Mouse (Mus musculus): ENCODE measurements around the gene Tnip2.

The Tnip2 gene

DNA sequence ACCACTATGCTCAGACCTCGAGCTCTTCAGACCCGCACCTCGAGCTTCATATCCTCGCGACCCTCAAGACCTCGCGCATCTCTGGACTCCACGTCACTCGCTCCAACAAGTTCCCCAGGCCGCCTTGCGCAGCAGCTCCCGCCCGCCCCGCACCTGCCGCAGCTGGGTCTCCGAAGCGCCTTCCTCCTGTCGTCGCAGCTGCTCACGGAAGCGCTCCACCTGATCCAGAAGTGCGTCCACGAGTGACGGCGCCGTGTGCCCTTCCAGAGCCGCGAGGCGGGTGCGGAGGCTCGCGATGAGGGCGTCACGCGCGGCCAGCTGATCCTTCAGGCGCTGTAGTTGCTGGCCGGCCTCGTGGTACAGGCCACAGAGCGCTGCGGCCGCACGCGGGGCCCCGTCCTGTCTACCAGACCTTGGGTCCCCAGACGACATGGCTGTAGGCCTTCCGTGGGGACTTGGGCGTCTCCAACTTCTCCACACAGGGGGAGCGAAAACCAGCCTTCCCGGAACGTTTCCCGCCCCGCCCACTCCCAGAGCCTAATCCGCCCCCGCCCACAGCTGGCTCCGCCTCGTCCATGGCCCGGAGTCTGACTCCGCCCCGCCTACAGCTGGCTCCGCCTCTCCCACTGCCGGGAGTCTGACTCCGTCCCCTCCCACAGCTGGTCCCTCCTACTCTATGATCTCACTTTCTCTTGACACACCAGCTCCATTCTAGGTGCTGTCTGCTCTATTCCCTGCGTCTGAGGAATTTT, at the start of gene Tnip2:
Gene Tnip2 (minus strand): TSS at position 526 of the 752 bp plus-strand sequence.
- in situ Hi-C loops (cut with MboI), result loop anchor here (10.0 kb wide), 1 partner anchor 121 kb away; the partner anchor contains the start of gene Mfsd10

DNA sequence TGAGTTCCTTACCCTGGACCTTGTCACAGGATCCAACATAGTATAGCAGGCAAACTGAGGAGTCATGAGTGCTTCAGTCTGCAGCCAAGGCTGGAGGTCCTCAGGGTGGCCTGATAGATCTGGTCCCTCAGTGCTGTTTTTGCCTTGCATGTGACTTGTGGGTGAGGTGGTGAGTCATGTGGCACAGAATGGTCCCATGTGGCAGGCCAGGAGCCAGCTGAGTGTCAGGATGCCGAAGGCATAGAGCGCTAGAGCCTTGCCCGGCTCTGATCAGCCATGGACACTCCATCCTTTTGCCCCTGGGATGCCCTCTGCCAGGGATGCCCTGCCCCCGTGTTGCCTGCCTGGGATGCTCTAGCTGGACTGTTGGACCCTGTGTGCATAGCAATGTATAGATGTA, 38.0 kb upstream of the Tnip2 start:
- in situ Hi-C loops (cut with MboI), result no loop called here

DNA sequence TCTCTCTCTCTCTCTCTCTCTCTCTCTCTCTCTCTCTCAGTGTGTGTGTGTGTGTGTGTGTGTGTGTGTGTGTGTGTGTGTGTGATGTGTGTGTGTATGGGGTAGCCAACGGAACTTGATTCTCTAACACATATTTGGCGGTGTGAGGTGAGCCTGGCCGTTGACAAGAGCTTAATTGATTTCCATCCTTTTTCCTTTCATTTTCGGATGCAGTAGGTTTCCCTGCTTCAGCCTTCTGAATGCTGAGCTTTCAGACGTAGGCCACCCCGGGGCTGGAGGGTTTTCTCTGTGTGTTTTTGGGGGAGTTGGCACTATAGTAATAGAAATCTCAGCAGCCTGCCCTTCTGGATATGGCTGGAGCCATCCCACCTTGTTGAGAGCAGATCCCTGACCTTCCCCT, 36.5 kb upstream of the Tnip2 start:
- in situ Hi-C loops (cut with MboI), result no loop called here

GRCm38 (mm10) chr5:34549483-34550221, 35.9 kb upstream of the Tnip2 start:
- in situ Hi-C loops (cut with MboI), result no loop called here

DNA sequence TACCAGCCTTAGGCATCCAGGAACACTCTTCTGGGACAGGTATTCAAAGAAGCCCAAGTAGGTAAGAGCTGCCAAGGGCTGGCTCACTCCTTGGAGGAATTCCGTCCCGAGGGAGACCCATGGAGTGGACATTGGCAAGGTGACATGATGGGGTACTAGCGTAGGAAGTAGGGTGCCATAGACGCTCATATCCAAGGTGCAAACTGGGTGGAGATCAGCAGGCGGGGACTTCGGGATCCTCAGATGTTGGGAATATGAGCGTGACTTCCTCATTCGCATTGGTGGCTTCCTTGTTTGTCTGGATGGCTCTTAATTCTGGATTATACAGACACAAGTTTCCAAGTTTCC, 35.3 kb upstream of the Tnip2 start:
- in situ Hi-C loops (cut with MboI), result no loop called here

- in situ Hi-C loops (cut with MboI), result no loop called here
These were observed 33.6 kb upstream of the Tnip2 start for GRCm38 (mm10) chr5:34547410-34547809.

- in situ Hi-C loops (cut with MboI), result no loop called here
These were observed 29.3 kb upstream of the Tnip2 start for GRCm38 (mm10) chr5:34543114-34543513.

GRCm38 (mm10) chr5:34542166-34542565, 28.4 kb upstream of the Tnip2 start:
- in situ Hi-C loops (cut with MboI), result no loop called here

DNA sequence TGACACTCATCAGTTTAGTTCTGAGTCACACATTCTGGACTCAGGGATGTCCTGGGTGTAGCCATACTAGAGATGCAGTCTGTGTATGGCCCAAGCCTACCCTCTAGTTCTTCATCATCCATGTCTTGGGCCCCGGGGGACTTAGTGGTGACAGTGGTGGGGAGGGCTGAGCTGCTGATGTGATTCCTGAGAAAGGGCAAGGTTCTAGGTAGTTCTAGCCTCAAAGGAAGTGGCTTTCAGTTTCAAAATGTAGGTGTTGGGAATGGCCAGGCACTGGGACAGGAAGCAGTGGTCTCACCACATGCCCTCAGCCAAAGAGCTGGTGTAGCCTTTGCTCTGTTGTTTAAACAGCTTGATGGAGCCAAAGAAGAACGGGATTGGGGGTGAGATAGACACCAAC, 25.3 kb upstream of the Tnip2 start:
- in situ Hi-C loops (cut with MboI), result no loop called here

DNA sequence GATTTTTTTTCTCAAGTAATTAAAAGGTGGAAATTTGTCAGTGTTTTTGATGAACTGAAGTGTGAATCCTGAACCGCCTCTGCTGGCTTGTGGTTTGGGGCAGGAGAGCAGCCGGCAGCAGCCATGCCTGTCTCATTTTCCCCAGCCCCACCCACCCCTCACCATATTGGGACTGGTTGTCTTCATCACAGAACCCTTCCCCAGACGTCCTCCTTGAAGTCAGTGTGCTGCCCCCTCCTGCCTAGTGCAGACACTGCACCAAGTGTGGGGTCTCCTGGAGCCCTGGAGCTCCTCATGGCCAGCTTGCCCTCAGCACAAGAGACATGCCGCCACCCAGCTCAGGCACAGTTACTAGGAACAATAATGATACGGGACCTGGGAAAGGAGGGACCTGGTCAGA, 24.7 kb upstream of the Tnip2 start:
- in situ Hi-C loops (cut with MboI), result no loop called here

GRCm38 (mm10) chr5:34538079-34538478, 24.3 kb upstream of the Tnip2 start:
- in situ Hi-C loops (cut with MboI), result no loop called here

DNA sequence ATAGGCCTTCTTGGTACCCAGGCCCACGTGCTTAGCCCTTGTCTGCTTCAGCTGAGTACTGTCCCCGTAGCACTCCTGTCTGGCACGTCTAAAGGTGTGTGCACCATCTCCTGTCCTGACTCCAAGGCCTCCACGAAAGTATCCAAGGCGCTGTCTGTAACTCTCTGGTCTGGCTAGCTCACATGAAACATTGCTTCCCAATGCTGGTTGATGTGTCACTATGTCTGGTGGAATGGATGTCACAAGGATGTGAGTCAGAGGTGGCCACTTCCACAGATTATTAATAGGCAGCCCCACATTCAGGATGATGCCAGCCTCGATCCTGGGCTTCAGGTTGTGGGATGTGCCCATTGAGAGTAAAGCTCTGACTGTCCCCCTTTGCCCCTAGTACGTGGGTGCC, 22.0 kb upstream of the Tnip2 start:
- in situ Hi-C loops (cut with MboI), result no loop called here

DNA sequence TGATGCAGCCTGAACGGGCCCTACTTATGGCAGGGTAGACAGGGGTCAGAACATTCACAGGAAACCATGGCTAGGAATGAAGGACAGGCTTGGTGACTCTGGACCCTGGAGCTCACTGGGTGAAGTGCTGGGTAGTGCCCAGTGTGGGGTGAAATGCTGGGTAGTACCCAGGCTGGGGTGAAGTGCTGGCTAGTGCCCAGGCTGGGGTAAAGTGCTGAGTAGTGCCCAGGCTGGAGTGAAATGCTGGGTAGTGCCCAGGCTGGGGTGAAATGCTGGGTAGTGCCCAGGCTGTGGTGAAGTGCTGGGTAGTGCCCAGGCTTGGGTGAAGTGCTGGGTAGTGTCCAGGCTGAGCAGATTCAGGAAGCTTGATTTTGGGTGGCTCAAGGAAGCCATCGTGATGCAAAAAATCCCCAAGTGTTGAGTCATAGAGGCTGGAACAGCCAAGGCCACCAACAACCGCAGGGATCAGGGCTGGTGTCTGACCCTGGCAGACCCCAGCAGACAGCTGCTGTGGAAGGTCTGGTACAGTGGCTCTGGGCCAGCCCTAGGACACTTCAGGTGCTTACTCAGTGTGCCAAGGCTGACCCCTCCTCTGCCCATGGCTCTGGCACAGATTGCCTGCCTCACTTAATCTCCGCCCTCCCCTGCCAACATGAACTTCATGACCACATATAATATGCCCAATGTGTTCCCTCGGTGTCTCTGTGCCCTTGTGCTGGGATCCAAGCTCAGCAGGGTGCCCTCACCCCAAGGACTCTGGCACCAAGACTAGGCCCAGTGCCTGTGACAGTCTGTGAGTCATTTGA, 21.2 kb upstream of the Tnip2 start:
- in situ Hi-C loops (cut with MboI), result no loop called here

DNA sequence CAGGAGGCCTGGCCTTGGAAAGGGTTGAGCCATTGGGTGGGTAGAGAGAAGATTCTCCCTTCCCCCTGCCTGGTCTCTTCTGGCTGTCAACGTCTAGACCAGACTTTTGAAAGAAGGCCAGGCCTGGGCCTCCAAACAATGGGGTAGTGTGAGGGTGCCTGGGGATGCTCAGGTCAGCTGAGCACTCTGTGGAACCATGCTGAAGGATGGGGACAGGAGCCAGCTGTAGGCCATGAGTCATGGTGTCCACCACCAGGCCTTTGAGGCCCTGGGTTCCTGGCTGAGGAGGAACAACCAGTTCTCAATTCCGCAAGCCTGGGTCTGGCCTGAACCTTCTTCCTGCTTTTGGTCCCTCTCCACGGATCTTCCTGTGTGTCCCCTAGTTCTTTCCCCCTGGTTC, 20.0 kb upstream of the Tnip2 start:
- in situ Hi-C loops (cut with MboI), result no loop called here

DNA sequence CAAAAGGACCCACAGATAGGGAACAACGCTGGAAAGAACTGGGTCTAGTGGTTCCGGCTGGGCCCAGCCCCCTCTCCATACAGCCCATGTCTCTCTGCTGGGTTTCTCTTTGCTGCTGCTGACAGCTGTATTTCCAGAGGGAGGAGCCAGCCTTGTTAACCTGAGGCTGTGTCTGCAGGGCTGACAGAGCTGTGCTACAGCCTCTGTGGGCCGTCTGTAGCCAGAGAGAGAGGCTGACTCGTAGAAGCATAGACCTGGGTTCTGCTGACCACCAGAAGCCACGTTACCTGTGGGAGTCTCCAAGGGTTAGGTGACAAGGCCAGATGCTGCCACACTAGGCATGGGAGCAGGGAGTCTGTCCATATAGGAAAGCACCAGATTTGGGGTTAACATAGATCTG, 19.3 kb upstream of the Tnip2 start:
- in situ Hi-C loops (cut with MboI), result no loop called here

DNA sequence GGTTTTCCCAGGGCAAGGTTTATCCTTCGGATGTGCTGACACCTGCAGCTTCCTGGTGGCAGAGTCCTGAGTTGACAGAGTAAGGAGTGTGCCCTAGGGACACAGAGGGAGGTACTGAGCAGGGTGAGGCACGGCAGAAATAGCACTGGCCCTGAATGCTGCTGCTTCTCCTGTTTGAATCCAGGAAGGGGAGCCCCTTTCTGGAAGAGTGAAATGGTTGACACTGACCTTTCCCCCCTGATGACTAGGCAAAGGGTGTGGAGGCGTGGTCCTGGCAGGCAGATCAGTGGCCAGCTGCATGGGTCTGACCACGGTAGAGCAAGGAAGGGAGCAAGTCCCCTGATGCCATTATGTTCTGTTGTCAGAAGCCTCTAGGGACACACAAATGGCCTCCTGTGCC, 16.9 kb upstream of the Tnip2 start:
- in situ Hi-C loops (cut with MboI), result no loop called here

DNA sequence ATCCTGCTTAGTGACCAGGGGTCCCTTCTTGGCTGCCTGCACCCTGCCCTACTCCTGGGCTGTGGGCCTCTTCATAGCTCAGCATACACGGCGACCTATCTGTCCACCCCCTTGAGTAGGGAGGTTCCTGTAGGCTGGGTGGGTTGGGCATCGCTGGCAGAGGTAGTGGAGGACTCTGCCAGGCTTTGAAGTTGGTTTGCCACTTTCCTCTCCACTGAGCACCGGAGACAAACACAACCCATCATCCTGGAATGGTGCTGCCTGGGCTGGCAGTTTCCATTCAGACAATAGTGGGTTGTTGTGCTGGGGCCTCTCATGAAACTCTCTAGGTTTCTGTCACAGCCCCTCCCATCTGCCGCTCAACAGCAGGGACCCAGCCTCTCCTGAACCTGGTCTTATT, 16.3 kb upstream of the Tnip2 start:
- in situ Hi-C loops (cut with MboI), result no loop called here

- in situ Hi-C loops (cut with MboI), result no loop called here
These were observed 14.9 kb upstream of the Tnip2 start for GRCm38 (mm10) chr5:34528724-34529123.

GRCm38 (mm10) chr5:34527352-34527751, 13.6 kb upstream of the Tnip2 start:
- in situ Hi-C loops (cut with MboI), result no loop called here

- in situ Hi-C loops (cut with MboI), result no loop called here
These were observed 12.6 kb upstream of the Tnip2 start for GRCm38 (mm10) chr5:34526477-34526775.

DNA sequence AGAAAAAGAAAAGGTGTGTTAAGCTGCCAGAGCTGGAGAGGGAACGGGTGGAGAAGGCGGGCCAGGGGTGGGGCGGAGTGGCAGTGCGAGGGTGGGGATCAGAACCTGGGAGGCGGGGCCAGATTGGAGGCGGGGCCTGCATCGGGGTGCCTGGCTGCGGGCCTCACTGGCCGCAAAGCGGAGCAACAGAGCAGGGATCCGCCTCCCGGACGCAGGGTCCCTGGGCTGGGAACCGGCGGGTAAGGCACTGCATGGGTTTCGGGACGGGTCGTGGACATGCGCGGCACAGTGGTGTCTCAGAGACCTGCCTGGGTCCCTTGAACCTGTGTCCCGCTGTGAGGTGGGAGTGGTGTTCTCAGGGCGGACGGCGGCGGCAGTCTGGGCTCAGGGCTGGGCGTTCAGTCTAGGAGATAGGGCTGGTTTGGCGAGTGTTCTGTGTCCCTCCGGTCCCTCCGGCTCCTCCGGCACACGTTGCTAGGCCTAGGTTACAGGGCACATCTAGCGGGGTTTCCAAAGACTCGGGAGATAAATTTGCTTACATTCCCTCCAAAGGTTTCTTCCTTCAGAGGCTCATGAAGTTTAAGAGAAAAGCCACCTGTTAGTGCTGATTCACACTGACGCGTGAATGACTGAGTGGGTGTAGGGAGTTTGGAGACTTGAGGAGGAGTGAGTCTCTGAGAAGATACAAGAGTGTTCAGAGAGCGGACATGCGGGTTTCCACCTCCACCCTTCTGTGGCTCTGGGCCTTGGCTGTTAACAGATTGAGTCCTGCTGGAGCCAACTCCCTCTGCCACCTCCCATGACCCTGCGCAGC, 12.1 kb upstream of the Tnip2 start, which contains the start of gene Sh3bp2:
Gene Sh3bp2 (plus strand): TSS at position 176 of the 814 bp plus-strand sequence.
- in situ Hi-C loops (cut with MboI), result no loop called here

GRCm38 (mm10) chr5:34524511-34524910, 10.7 kb upstream of the Tnip2 start:
- in situ Hi-C loops (cut with MboI), result no loop called here

Data from mature B cell (primary cell).